Mouse (Mus musculus): Measurements from ENCODE around the gene Trim14.

DNA sequence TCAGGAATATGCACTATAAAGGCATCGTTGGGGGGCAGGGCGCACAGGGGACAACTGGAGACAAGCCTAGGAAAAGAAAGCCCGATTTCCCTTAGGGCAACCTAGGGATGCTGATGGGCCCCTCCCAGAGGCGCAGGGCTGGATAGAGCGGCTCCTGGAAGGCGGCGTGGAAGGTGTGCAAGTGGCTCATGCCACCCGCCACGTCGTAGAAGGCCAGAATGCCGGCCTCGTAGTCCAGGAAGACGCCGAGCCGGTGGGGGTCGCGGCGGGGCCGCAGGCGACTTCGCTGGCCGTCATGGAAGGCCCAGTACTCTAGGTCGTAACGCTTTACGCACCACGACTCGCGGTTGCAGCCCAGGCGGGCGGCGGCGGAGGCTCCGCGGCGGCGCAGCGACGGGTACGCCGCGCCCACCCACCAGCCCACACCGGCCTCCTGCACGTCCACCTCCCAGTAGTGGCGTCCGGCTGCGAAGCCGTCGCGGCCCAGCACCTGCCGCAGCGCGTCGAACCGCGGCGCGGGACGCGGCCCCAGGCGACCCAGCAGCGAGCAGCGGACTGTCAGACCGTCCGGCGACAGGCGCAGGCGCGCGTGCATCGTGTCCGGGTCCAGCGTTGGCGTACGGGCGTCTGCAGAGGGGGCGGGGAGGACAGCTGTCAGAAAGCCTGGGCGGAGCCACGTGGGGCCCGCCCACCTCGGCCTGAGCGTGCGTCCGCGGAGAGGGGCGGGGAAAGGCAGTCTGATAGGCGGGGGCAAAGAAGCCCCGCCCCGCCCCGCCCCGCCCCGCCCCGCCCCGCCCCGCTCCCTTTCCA lies 28.9 kb downstream of the Trim14 start:
- TF ChIP-seq CTCF (IDR thresholded peaks at IDR 0.05; ENCODE audit: extremely low read depth, insufficient read length, insufficient replicate concordance, low read depth, low read length) (no peak), POLR2A (IDR thresholded peaks at IDR 0.05; ENCODE audit: low read depth, low read length) (peak; percentile 78; the same call in 1 of the 2 replicates)
